In genomic region chr10:45106541-45106940, GRCm38 (mm10) we compare ENCODE assay signal across 21 mouse cellular contexts.
"Had no signal": no experiment of that assay in that cellular context is flagged by ENCODE, and none has a peak within 500 bp of the region (broad histone marks: within the 10 kb centered on the region; RNA-seq: fewer than 3 reads in every experiment).

No protein-coding gene starts in this region.

- H3K9ac ChIP-seq: lung, embryonic 15.5 days; midbrain, embryonic 13.5 days; midbrain, embryonic 15.5 days; neural tube, embryonic 12.5 days; stomach, embryonic 15.5 days had no signal

- H3K27ac ChIP-seq: lung, embryonic 15.5 days; macrophage; midbrain, embryonic 13.5 days; midbrain, embryonic 15.5 days; neural tube, embryonic 12.5 days; stomach, embryonic 15.5 days; stomach, postnatal 0 days had no signal

- ATAC-seq: lung, postnatal 0 days; midbrain, embryonic 13.5 days; midbrain, embryonic 15.5 days had no signal

- DNase-seq: lung, adult 2 months; lung, postnatal 14 days; lung, postnatal 36 days; retina, postnatal 1 day; right cerebral cortex, adult 18-20 months; right cerebral cortex, postnatal 25 days; right cerebral cortex, postnatal 4 days; spleen, adult 18-20 months; thymus, adult 2 months; thymus, postnatal 25 days; thymus, postnatal 4 days had no signal

- H3K4me3 ChIP-seq: lung, embryonic 15.5 days; megakaryocyte, embryonic 14.5 days; midbrain, embryonic 13.5 days; midbrain, embryonic 15.5 days; neural tube, embryonic 12.5 days; stomach, embryonic 15.5 days had no signal

- H3K9me3 ChIP-seq: lung, embryonic 15.5 days; megakaryocyte, embryonic 14.5 days; midbrain, embryonic 13.5 days; midbrain, embryonic 15.5 days; neural tube, embryonic 12.5 days; stomach, embryonic 15.5 days had no signal

- H3K27me3 ChIP-seq: lung, embryonic 15.5 days; megakaryocyte, embryonic 14.5 days; midbrain, embryonic 13.5 days; midbrain, embryonic 15.5 days; neural tube, embryonic 12.5 days; stomach, embryonic 15.5 days had no signal

- H3K4me2 ChIP-seq: lung, embryonic 15.5 days; midbrain, embryonic 11.5 days; midbrain, embryonic 13.5 days; midbrain, embryonic 15.5 days; neural tube, embryonic 12.5 days; stomach, embryonic 15.5 days had no signal
